Mouse (Mus musculus) B cell, adult 2 months (primary cell): ENCODE data around the gene Def8.
"Not testable (repeated sequence)": the region's sequence is repeated elsewhere in the genome, so short reads cannot be mapped to it uniquely, and the experiment has no call there.

Experiments used
- DNase-seq, 2 experiments: peaks; one replicate each; pipeline ENCODE4 v3.0.0; 2022

Gene Def8

DNA sequence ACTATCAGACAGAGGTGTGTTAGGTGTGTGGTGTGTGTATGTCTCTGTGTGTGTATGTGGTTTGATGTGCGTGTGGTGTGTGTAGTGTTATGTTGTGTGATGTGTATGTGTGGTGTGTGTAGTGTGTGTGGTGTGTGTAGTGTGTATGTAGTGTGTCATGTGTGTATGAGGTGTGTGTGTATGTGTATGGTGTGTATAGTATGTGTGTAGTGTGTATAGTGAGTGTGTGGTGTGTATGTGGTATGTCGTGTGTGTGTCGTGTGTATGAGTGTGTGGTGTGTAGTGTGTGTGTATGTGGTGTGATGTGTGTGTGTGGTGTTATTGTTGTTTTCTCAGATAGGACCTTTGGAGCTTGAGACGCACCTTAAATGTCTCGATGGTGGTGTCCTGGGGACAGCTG lies 19.0 kb downstream of the Def8 start:
- DNase-seq: no peak

DNA sequence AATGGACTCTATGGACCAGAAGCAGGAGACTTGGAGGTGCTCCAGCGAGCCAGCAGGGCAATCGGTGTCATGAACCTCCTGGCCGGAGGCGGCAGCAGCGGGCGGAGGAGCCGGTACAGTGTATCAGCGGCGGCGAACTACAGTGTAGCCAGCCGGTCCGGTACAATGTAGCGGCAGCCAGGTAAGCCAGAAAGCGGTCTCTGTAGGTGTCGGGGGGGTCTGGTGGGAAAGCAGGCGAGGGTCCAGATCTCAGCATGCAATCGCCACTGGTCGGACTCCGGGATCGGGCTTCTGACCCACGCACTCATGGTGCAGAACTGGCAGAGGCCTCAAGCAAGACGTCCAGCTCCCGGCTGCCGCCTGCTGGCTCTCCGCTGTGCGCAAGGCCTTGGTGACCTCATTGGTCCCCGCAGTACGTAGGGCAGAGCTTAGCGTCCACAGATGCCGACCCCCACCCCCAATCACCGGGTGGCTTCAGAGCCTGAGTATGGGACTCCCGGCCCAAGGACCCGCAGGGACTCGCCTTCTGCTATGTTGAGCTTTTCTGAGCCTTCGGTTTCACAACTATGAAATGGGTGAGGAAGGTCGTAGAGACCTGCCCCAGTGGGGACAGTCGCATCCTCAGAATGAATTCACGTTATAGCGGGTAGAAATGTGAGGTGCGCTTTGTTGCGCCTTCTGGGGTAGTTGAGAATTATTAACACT lies 19.7 kb downstream of the Def8 start:
- peak; percentile 97 for DNase-seq

DNA sequence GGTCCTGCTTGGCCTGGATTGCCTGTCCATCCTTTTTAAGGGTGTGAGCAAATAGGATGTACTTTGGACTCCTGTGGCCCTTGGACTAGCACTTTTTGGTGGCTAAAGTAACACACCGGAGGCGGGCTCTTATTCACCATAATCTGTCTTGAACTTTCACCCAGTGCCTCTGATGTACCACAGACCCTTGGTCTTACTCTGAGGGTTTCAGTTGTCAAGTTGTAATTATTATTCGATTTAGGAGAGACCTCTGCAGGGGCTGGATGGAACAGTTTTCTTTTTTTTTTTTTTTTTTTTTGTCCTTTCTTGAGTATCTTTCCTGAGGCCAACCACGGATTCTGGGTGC lies 20.2 kb downstream of the Def8 start:
- peak in 1 of 2 experiments; percentile 8 for DNase-seq

DNA sequence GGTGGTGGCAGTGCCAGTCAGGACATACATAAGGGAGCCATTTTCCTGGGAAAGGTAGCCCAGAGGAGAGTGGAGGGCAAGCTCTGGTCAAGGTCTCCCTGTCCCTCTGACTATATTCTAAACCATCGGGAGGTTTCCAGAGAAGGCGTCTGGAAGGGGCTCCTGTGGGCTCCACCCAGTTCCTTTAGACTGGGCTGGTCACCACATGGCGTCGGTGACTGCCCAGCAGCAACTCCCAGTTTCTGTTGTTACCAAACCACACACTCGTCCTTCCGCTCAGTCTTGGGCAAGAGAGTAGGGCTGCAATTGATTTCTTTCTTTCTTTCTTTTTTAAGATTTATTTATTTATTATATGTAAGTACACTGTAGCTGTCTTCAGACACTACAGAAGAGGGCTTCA lies 20.8 kb downstream of the Def8 start:
- no peak for DNase-seq

DNA sequence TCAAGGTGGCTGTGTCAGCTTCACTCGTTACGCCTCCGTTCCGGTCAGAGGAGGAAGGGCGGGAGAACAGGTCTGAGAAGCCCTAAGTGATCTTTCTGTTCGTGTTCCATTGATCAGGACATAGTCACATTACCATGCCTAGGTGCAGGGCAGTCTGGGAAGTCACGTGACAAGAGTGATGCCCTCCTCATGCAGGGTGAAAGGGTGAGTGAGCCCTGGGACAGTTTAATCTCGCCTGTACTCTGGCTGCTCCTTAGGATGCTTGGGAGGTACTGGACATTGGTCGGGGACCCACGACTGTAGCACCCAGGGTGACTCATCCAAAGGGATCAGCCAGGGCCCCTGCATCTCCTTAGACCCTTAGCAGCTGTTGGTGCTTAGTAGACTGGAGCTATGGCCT lies 22.7 kb downstream of the Def8 start:
- no peak for DNase-seq

DNA sequence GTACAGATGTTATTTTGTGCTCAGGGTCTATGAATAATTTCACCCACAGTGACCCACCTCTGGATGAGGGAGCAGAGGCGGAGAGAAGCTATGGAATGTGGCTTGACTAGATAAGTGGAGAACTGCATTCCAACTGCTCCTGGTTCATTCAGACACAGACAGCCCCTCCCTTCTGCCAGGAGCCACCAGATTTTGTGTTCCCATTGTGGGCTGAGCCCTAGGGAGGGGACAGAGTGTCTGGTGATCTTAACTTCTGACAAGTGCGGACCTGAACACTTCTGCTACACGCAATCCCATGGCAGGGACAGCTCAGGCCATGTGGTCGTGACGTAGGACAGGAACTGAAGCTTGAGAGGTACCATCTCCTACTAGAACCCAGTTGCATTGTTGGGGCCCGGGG lies 23.5 kb downstream of the Def8 start:
- no peak for DNase-seq

DNA sequence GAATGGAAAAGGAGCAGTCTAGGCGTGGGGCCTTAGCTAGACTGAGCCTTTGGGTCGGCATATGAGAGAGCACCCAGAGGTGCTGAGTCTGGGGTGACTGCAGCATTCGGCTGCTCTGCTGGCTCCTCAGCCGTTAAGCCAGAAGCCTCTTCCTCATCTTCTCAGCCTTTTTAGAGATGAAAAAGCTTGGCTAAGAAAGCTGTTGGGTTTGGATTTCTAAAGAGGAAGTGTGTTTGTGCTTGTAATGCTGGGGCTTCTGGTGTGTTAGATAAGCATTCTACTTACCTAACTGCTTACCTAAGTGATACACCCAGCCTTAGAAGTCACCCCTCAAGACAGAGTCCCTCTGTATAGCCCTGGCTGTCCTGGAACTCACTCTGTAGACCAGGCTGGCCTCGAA lies 27.5 kb downstream of the Def8 start:
- no peak for DNase-seq

DNA sequence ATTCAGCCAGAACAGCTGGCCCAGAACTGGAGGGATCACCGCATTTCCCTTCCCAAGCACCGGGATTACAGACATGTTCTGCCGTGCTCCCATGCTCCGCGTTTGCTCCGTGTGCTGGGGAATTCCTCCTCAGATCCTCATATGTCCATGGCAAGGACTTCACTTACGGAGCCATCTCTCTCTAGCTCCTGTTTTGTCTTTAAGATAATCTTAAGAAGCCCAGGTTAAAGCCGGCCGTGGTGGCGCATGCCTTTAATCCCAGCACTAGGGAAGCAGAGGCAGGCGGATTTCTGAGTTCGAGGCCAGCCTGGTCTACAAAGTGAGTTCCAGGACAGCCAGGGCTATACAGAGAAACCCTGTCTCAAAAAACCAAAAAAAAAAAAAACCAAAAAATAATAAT lies 28.4 kb downstream of the Def8 start:
- not testable (repeated sequence) for DNase-seq

DNA sequence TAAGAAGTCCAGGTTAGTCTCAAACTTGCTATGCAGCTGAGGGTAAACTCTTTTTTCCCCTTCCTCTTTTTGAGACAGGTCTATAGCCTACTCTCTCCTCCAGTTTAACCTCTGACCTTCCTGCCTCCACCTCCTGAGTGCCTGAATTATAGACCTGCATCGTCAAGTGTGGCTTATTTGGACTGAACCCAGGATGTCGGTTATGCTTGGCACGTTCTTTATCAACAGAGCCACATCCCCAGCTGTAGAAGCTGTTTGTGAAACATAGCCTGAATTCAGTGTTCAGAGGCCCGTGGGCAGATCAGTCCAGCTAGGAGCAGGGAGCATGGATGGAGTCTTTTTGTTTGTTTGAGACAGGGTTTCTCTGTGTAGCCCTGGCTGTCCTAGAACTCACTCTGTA lies 28.8 kb downstream of the Def8 start:
- DNase-seq: no peak

DNA sequence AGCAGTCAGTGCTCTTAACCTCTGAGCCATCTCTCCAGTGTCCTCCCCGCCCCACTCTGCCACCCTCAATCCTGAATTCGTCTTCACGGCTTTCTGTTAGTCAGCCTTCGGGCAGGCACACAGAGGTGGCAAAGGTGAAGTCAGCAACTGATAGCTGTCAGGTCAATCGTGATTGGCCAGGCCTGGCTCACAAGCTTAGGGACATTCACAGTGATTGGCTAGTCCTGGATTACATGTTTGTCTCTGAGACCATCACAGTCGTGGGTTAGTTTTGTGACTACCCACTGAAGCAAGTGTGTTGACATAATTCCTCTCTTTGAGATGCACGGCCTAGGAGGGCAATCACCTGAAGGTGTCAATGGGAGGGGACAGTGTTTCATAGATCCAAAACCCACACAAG lies 30.0 kb downstream of the Def8 start:
- no peak for DNase-seq

DNA sequence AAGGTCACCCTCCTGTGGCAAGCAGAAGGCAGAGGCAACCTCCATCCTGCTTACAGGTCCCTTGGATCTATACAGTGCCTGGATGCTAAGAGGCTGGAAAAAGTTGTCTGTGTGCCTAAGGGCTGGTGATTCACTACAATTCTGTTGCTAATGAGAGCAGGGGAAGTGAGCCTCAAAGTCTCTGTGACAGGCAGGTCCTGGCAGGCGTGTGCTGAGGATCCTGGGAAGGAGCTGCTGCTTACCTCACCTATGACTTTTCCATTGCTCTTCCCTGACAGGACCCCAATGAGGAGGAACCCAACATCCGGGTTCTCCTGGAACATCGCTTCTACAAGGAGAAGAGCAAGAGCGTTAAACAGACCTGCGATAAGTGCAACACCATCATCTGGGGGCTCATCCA lies 30.6 kb downstream of the Def8 start:
- no peak for DNase-seq

DNA sequence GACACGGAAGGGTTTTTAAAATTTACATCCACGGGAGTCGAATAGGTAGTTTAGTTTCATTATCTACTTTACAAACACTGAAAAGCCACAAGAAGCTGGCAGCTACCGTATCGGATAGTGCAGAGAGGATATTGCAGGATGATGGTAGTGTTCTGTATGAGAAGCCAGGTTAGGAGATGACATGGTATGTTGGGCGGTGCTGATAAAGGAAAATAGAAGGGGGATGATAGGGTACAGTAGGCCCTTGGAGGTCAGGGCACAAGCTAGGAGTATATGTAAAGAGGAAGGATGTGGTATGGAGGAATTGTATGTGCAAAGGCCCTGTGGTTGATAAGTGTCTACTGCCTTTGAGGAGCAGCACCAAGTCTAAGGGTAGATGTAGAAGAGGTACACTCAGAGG lies 31.2 kb downstream of the Def8 start:
- DNase-seq: no peak

DNA sequence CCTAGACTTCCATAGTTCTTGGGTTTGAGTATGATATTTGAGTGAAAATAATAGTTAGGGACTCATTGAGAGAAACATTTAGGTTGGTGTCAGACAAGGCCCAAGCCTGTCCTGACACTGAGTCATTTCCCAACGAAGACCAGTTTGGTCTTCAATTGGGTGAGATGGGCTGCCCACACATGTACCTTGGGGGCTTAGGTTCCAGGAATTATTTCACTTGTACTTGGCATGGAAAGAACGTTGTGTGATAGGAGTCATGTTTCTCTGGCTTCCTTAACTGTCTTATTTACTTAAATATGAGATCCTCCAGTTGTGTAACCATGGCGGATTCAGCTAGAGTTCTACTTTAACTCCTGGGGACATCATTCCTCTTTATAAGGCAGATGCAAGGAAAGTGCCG lies 40.3 kb downstream of the Def8 start:
- no peak for DNase-seq

DNA sequence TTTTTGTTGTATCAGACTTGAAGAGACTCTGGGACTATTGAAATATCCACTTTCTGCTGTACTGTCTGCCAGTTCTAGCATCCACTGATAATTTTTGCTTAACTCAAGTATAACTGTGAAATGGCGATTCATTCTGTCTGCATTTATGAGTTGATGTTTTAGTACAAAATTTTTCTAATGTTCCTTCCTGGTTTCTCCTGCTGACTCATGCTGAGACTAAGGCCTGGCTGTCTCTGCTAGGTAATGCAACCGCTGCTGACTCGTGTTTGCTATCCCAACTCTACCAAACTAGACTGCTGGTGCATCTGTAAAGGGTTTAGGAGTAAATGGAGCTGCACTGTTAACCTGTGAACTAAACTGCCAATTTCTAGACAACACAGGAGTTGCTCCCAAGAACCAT lies 44.1 kb downstream of the Def8 start:
- DNase-seq: no peak

DNA sequence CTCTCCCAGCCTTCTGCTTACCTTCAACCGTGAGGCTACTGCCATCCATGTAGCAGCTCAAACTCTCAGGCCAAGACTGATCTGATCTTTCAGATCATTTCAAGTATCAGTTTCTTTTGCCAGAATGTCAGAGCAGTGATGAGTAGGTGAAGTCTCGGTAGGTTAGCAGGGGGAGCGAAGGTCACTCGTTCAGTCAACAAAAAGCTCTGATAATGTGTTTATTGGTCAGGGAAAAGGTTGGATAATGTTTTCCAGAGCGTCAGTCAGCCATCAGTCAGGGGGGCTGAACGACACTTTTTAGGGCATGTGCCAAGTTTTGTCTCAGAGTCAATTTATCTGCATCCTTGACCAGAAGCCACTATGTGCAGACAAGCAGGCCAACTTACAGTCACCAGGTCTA lies 49.7 kb downstream of the Def8 start:
- not testable (repeated sequence) for DNase-seq

DNA sequence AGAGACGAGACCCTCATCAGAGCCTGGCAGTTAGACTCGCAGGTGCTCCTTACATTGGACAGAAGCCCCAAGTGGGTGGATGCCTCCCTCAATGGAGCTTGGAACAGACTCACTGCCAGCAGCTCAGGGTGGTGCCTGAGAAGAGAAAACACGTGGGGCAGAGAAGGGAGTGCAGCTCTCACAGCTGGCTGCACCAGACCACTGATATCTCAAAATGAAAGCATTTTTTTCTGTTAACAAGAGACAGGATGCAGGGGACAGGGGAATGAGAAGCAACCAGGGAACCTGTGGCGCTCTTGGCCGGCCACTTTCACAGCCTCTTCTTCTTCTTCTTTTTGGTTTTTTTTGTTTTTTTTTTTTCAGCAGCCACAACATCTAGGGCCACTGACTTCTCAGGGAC lies 51.2 kb downstream of the Def8 start:
- not testable (repeated sequence) for DNase-seq

DNA sequence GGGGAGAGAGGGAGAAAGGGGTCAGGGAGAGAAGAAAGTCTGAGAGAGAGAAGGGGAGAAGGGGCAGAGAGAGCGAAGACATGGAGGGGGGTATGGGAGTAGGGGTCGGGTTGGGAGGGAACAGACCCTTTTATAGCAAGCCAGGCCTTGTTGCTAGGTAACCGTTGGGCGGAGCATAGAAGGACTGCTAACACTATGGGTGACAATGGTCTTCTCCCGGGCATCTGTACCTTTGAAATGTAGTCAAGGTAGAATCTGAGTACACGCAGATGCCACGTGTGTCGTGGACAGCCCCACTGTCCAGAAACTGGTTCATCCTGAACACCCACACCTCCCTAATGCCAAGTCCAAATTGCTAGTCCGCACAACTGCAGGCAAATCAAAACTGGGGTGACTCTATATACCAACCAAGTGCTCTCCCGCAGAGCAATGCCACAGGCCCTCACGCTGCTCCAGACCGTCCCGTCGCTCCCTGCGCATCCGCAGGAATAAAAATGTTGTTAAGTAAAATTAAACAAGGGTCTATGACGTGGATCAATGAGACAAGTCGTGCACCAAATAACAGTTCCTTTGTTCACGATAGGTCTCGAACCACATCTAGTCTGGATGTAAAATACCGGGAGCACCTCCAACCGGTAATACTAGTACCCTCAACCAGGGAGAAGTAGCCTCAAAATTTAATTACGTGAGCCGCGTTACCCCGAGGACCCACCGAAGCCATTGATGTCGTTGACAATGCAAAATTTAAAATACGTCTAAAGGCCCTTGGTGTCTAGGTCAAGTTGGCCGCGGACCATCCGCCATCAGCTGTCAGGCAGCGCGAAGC lies 53.8 kb downstream of the Def8 start:
- DNase-seq: no peak

DNA sequence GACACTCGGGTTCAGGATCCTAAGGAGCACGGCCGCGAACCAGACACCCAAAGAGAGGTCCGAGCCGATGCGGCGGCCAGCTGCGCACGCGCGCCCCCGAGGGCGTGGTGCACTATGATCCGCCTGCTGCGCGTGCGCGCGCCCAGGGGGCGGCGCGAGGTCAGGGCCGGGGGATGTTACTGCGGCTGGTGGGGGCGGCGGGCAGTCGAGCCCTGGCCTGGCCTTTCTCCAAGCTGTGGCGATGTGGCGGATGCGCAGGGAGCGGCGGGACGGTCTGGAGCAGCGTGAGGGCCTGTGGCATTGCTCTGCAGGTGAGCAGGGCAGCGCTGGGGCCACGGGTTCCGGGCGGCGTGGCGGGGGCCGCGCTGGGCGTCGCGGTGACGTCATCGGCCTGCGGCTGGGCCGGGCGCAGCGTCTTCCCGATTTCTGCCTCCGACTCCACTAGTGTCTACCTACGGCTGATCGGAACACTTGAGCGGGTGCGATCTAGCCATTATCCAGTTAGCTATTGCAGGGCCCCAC lies 54.5 kb downstream of the Def8 start, which contains the start of gene Afg3l1:
Afg3l1 (plus strand) TSS at position 167 of the 522 bp plus-strand sequence.
- DNase-seq: peak; percentile 93 to 96

DNA sequence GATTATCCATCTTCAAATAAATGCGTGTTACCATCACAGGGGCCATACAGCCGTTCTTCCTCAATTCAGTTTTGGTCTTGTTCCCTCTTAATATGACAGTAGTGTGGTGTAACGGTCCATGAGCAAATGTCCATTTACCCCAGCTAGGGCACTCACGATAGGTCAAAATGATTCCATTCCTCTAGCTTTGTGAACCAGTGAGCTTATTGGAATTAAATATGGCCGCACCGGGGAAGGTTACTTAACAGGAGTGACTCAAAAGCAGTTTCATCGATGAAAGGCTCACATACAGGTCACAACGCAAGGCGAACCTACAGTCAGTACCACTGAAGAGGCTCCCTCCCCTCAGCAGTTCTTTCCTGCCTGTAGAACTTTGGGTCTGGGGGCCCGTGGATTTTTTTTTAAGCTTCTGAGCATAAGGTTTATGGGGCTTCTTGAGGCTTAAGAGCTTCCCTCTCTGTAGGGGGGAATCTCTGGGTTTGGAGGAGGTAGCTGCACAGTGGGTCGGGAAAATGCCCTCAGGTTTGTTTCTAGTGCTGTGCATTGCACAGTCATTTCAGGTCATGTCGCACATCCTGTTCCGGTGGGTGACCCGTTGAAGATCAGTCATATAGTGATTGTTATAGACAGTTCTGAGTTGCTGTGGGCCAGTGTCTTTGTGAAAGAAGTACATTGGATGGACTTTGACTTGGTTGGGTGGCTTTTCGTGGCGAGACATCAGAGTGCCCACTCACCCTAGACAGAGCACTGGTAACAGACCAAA lies 55.3 kb downstream of the Def8 start:
- no peak for DNase-seq

DNA sequence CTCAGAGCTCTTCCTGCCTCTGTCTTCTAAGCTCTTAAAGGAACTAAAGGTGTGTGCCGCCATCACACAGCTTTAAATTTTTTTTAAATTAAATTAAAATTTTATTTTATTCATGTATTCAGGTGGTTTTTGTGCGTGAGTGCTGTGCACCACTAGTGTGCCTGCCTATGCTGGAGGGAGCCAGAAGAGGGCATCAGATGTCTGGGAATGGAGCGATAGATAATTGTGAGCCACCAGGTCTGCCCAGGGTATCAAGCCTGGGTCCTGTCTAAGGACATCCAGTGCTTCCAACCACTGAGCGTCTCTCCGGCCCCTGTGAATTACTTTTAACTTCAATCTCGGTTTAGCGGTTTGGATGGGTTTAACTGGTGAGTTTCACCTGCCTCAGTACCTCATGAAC lies 59.3 kb downstream of the Def8 start:
- DNase-seq: peak in 1 of 2 experiments; percentile 19

DNA sequence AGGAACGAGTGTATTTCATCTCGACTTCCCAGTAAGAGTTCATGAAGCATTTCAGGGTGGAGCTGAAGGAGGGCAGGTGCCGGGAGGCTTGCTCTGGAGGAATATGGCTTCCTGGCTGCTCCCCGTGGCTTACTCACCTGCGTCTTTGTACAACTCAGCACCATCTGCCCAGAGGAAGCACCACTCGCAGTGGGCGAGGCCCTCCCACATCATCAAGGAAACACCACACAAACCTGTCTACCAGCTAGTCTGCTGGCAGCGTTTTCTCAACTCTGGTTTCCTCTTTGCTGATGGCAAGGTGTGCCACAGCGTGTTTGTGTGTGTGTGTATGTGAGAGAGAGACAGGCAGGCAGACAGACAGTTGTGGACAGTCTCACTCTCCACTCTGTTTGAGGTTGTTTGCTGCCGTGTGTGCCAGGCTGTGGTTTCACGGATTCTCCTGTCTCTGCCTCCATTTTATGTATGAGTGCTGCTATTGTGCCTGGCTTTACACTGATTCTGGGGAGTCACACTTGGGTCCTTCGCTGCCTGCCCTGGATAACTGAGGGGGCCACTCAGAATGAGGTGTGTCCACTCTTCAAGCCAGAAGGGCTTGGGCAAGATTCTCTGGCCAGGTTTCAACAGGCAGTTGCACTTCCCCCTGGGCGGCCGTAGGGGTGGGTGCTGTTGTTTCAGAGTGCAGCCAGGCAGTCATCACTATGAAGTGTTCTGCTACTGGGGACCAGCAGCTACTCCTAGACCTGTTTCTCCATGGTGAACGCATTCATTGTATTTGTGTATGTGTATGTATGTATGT lies 68.2 kb downstream of the Def8 start:
- no peak for DNase-seq

DNA sequence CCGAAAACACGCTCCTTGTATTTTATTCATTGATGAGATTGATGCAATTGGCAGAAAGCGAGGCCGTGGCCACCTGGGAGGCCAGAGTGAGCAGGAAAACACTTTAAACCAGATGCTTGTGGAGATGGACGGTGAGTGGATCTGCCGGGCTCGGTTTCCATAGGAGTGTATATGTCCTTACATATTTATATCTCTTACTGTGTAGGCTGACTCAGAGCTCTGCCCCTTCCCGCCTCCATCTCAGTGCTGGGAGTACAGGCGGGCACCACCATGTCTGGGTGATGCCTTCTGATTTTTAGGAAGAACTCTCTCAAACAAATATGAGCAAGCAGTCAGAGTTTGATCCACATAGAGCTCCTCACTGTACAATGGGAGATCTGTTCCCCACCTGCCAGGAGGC lies 69.6 kb downstream of the Def8 start:
- DNase-seq: no peak

DNA sequence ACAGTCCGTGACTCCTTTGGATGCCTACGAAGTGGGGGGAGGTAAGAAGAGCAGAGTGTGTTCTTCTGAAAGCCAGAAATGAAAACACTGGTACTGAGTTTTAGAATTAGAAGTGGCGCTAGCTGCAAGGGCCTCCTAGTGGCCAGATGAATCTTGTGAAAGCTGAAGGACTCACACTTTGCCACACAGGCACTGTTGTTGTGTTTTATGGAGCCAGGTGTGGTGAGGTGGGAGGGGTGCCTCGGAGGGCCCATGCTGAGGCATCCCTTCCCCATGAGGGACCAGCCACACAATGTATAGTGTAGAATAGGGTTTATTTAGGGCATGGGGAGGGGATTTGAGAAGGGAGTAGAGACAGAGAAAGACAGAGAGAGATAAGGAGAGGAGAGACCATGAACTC lies 74.4 kb downstream of the Def8 start:
- DNase-seq: no peak
